Mouse (Mus musculus): ENCODE measurements at regions not wholly inside any gene's neighbourhood (a gene's known extent, or its start where the extent isn't known, plus 50 kb on each side); places are given as distances from the start of the nearest gene placed in this dataset.

- Histone ChIP-seq H3K36me3 (ENCODE audit: control insufficient read depth, insufficient read depth, low read length) (no peaks in the 10 kb centered on the region), H3K9me3 (ENCODE audit: control insufficient read depth, low read length) (no peaks in the 10 kb centered on the region), H3K9ac (ENCODE audit: low read depth, low read length) (no peak overlapping the region), H3K4me3 (ENCODE audit: low read depth, low read length) (no peak overlapping the region), H3K4me2 (no peak overlapping the region), H3K27me3 (replicated peaks; ENCODE audit: control insufficient read depth, insufficient read depth, low read length) (no peaks in the 10 kb centered on the region), H3K27ac (ENCODE audit: low read depth, low read length) (no peak overlapping the region), H3K4me1 (replicated peaks; ENCODE audit: control insufficient read depth, insufficient read depth, low read length) (no peaks in the 10 kb centered on the region)
- DNase-seq (ENCODE audit: low spot score), result no peak
- ATAC-seq (replicated peaks; ENCODE audit: low FRiP score), result no peak
- 88% methylated on average over 4 of the region's 4 CpGs for WGBS
These were observed 308.8 kb upstream of the Klf3 start for GRCm38 (mm10) chr5:64494429-64494828.

DNA sequence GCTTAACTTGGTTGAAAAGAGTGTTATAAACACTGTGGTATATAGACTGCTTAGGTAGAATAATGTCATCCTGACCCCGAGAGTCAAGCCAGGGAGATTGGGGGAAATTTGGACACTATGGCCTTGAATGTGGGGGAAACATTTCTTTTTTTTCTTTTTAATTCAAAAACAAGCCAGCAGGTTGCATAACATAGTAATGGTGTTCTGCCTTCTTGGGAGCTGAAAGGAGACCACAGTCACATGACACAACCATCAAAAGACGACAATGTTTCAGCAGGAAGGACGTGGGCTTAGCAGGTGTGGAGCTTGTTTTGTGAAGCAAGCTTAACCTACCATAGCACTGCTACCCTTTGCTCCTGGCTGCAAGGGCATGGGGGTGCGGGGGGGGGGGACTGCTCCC, 306.3 kb upstream of the Klf3 start:
- no peak overlapping the region for H3K4me2 ChIP-seq
- WGBS, result 66% methylated on average over 4 of the region's 4 CpGs
- H3K9me3 ChIP-seq (ENCODE audit: control insufficient read depth, low read length), result no peaks in the 10 kb centered on the region
- no peaks in the 10 kb centered on the region for H3K36me3 ChIP-seq (ENCODE audit: control insufficient read depth, insufficient read depth, low read length)
- no peaks in the 10 kb centered on the region for H3K27me3 ChIP-seq (replicated peaks; ENCODE audit: control insufficient read depth, insufficient read depth, low read length)
- peaks cover 4% of the 10 kb centered on the region; the same call in 1 of the 2 replicates for H3K4me1 ChIP-seq (replicated peaks; ENCODE audit: control insufficient read depth, insufficient read depth, low read length)
- no peak for ATAC-seq (replicated peaks; ENCODE audit: low FRiP score)
- H3K27ac ChIP-seq (ENCODE audit: low read depth, low read length), result no peak overlapping the region
- no peak overlapping the region for H3K9ac ChIP-seq (ENCODE audit: low read depth, low read length)
- no peak overlapping the region for H3K4me3 ChIP-seq (ENCODE audit: low read depth, low read length)
- DNase-seq (ENCODE audit: low spot score), result no peak

- no peak overlapping the region for H3K27ac ChIP-seq (ENCODE audit: low read depth, low read length)
- no peaks in the 10 kb centered on the region for H3K36me3 ChIP-seq (ENCODE audit: control insufficient read depth, insufficient read depth, low read length)
- no peaks in the 10 kb centered on the region for H3K27me3 ChIP-seq (replicated peaks; ENCODE audit: control insufficient read depth, insufficient read depth, low read length)
- H3K4me2 ChIP-seq, result no peak overlapping the region
- ATAC-seq (replicated peaks; ENCODE audit: low FRiP score) (no peak), DNase-seq (ENCODE audit: low spot score) (no peak)
- H3K4me3 ChIP-seq (ENCODE audit: low read depth, low read length), result no peak overlapping the region
- WGBS, result 92% methylated on average over 5 of the region's 5 CpGs
- no peaks in the 10 kb centered on the region for H3K9me3 ChIP-seq (ENCODE audit: control insufficient read depth, low read length)
- H3K9ac ChIP-seq (ENCODE audit: low read depth, low read length), result no peak overlapping the region
- peaks cover 4% of the 10 kb centered on the region; the same call in 1 of the 2 replicates for H3K4me1 ChIP-seq (replicated peaks; ENCODE audit: control insufficient read depth, insufficient read depth, low read length)
These were observed 304.8 kb upstream of the Klf3 start for GRCm38 (mm10) chr5:64498431-64498830.

DNA sequence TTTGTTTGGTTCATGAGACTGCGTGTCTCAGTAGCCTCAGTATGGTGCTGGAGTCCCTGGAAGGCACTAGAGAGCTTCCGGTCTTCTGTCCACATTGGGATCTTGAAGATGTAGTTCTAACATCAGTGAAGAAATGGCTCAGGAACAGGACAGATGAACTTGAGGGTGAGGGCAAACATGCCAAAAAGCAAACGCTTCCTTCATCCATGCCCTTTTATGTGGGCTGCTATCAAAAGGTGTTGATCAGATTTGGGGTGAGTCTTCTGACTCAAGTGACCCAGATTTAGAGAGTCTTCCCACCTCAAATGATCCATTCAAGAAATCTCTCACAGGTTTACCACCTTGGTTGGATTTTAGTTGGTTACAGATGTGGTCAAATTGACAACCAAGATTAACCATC, 304.1 kb upstream of the Klf3 start:
- H3K27me3 ChIP-seq (replicated peaks; ENCODE audit: control insufficient read depth, insufficient read depth, low read length), result no peaks in the 10 kb centered on the region
- peaks cover 6% of the 10 kb centered on the region; the same call in 1 of the 2 replicates for H3K4me1 ChIP-seq (replicated peaks; ENCODE audit: control insufficient read depth, insufficient read depth, low read length)
- H3K27ac ChIP-seq (ENCODE audit: low read depth, low read length), result no peak overlapping the region
- no peak overlapping the region for H3K4me3 ChIP-seq (ENCODE audit: low read depth, low read length)
- no peaks in the 10 kb centered on the region for H3K36me3 ChIP-seq (ENCODE audit: control insufficient read depth, insufficient read depth, low read length)
- H3K9me3 ChIP-seq (ENCODE audit: control insufficient read depth, low read length), result no peaks in the 10 kb centered on the region
- H3K9ac ChIP-seq (ENCODE audit: low read depth, low read length), result no peak overlapping the region
- WGBS, result 88% methylated on average over 3 of the region's 3 CpGs
- H3K4me2 ChIP-seq, result no peak overlapping the region
- ATAC-seq (replicated peaks; ENCODE audit: low FRiP score) (no peak), DNase-seq (ENCODE audit: low spot score) (no peak)

GRCm38 (mm10) chr5:64500413-64500812, 302.8 kb upstream of the Klf3 start:
- no peak overlapping the region for H3K27ac ChIP-seq (ENCODE audit: low read depth, low read length)
- DNase-seq (ENCODE audit: low spot score) (no peak), ATAC-seq (replicated peaks; ENCODE audit: low FRiP score) (no peak)
- H3K4me1 ChIP-seq (replicated peaks; ENCODE audit: control insufficient read depth, insufficient read depth, low read length), result peaks cover 14% of the 10 kb centered on the region
- no peak overlapping the region for H3K9ac ChIP-seq (ENCODE audit: low read depth, low read length)
- WGBS, result 76% methylated on average over 8 of the region's 8 CpGs
- no peak overlapping the region for H3K4me3 ChIP-seq (ENCODE audit: low read depth, low read length)
- no peaks in the 10 kb centered on the region for H3K27me3 ChIP-seq (replicated peaks; ENCODE audit: control insufficient read depth, insufficient read depth, low read length)
- H3K36me3 ChIP-seq (ENCODE audit: control insufficient read depth, insufficient read depth, low read length), result no peaks in the 10 kb centered on the region
- H3K9me3 ChIP-seq (ENCODE audit: control insufficient read depth, low read length), result no peaks in the 10 kb centered on the region
- H3K4me2 ChIP-seq, result no peak overlapping the region

DNA sequence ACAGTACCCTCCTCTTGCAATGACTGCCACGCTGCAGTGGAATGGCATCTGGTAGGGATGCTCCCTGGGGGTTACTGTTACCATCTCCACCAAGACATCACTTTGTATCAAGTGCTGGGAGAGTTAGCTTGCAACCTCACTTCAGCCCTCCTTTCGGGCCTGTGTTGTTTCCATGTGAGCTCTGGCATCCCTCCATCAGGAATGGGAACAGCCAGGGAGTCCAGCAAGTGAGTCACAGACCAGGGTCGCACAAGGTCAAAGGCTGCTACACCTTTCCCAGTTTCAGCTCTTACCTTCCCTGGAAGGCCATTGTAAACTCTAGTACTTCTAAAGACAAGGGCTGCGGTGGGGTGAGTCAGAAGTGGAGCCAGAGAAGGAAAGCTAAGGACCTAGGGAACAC, 302.3 kb upstream of the Klf3 start:
- Histone ChIP-seq H3K4me1 (replicated peaks; ENCODE audit: control insufficient read depth, insufficient read depth, low read length) (peaks cover 14% of the 10 kb centered on the region), H3K9ac (ENCODE audit: low read depth, low read length) (no peak overlapping the region), H3K4me3 (ENCODE audit: low read depth, low read length) (no peak overlapping the region), H3K9me3 (ENCODE audit: control insufficient read depth, low read length) (no peaks in the 10 kb centered on the region), H3K27me3 (replicated peaks; ENCODE audit: control insufficient read depth, insufficient read depth, low read length) (no peaks in the 10 kb centered on the region), H3K36me3 (ENCODE audit: control insufficient read depth, insufficient read depth, low read length) (no peaks in the 10 kb centered on the region), H3K4me2 (no peak overlapping the region), H3K27ac (ENCODE audit: low read depth, low read length) (no peak overlapping the region)
- DNase-seq (ENCODE audit: low spot score), result no peak
- WGBS, result 83% methylated on average over 4 of the region's 4 CpGs
- ATAC-seq (replicated peaks; ENCODE audit: low FRiP score), result no peak

GRCm38 (mm10) chr5:64501746-64502145, 301.4 kb upstream of the Klf3 start:
- Histone ChIP-seq H3K9ac (ENCODE audit: low read depth, low read length) (no peak overlapping the region), H3K27ac (ENCODE audit: low read depth, low read length) (no peak overlapping the region), H3K9me3 (ENCODE audit: control insufficient read depth, low read length) (no peaks in the 10 kb centered on the region), H3K4me2 (no peak overlapping the region), H3K4me1 (replicated peaks; ENCODE audit: control insufficient read depth, insufficient read depth, low read length) (peaks cover 18% of the 10 kb centered on the region), H3K4me3 (ENCODE audit: low read depth, low read length) (no peak overlapping the region), H3K27me3 (replicated peaks; ENCODE audit: control insufficient read depth, insufficient read depth, low read length) (no peaks in the 10 kb centered on the region), H3K36me3 (ENCODE audit: control insufficient read depth, insufficient read depth, low read length) (no peaks in the 10 kb centered on the region)
- DNase-seq (ENCODE audit: low spot score) (no peak), ATAC-seq (replicated peaks; ENCODE audit: low FRiP score) (no peak)
- 74% methylated on average over 5 of the region's 5 CpGs for WGBS

DNA sequence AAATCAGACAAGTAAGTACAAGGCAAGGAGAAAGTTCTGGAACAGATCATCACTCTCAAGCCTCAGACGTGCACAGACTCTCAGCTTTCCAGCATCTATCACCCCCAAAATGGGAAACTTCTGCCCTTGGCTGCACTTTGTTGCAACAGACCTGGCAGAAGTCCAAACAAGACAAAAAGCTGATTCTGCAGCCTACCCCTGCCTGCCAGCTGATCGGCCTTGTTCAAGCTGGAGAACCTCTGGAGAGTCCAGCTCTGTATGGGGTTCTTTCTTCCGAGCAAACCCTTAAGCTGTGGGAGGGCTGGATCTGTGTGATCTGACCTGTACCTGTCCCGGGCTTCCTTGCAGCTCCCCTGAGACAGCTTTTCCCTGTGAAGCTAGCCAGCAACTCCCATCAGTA, 299.7 kb upstream of the Klf3 start:
- Histone ChIP-seq H3K9ac (ENCODE audit: low read depth, low read length) (no peak overlapping the region), H3K9me3 (ENCODE audit: control insufficient read depth, low read length) (no peaks in the 10 kb centered on the region), H3K4me3 (ENCODE audit: low read depth, low read length) (no peak overlapping the region), H3K27me3 (replicated peaks; ENCODE audit: control insufficient read depth, insufficient read depth, low read length) (no peaks in the 10 kb centered on the region), H3K27ac (ENCODE audit: low read depth, low read length) (no peak overlapping the region; the same call in 1 of the 2 replicates), H3K36me3 (ENCODE audit: control insufficient read depth, insufficient read depth, low read length) (no peaks in the 10 kb centered on the region), H3K4me1 (replicated peaks; ENCODE audit: control insufficient read depth, insufficient read depth, low read length) (peaks cover 18% of the 10 kb centered on the region), H3K4me2 (no peak overlapping the region)
- DNase-seq (ENCODE audit: low spot score) (no peak), ATAC-seq (replicated peaks; ENCODE audit: low FRiP score) (no peak)
- 60% methylated on average over 4 of the region's 4 CpGs for WGBS

- 0 out of 2 replicates have a peak overlapping the region, but pooled peaks have one; percentile 26 for H3K9ac ChIP-seq (ENCODE audit: low read depth, low read length)
- no peak overlapping the region for H3K4me3 ChIP-seq (ENCODE audit: low read depth, low read length)
- H3K4me1 ChIP-seq (replicated peaks; ENCODE audit: control insufficient read depth, insufficient read depth, low read length), result peaks cover 18% of the 10 kb centered on the region
- peak overlapping the region; percentile 81; the same call in 1 of the 2 replicates for H3K27ac ChIP-seq (ENCODE audit: low read depth, low read length)
- H3K4me2 ChIP-seq, result no peak overlapping the region
- no peak for ATAC-seq (replicated peaks; ENCODE audit: low FRiP score)
- 73% methylated on average over 6 of the region's 6 CpGs for WGBS
- no peaks in the 10 kb centered on the region for H3K36me3 ChIP-seq (ENCODE audit: control insufficient read depth, insufficient read depth, low read length)
- H3K27me3 ChIP-seq (replicated peaks; ENCODE audit: control insufficient read depth, insufficient read depth, low read length), result no peaks in the 10 kb centered on the region
- DNase-seq (ENCODE audit: low spot score), result no peak
- H3K9me3 ChIP-seq (ENCODE audit: control insufficient read depth, low read length), result no peaks in the 10 kb centered on the region
These were observed 298.7 kb upstream of the Klf3 start for GRCm38 (mm10) chr5:64504507-64504906.

Measured in liver, embryonic 11.5 days (tissue).